Mouse (Mus musculus) left cerebral cortex, postnatal 10 days (tissue): ENCODE measurements around the gene Clec1b. TPM values are rescaled to one million over a fixed set of nuclear protein-coding genes. Genes with fewer than 3 reads are reported as not detected.

Experiments
- total RNA-seq, 2 experiments: library from RNA; stranded (reverse); gene quantifications; 2 replicates each; pipeline ENCODE4 v1.2.3; 2021

The Clec1b gene
- total RNA-seq, 2 experiments from 2014 or later: 0.43 TPM; not detected in 1

Other genes starting within 250 kb of the Clec1b start
- 1 to 10 TPM; 4.9 to 6.3 TPM for gene Clec2d, start 216.7 kb upstream of the Clec1b start, total RNA-seq
- not detected for gene Cd69, start 121.9 kb upstream of the Clec1b start, total RNA-seq
- gene 4922502D21Rik, start 65.5 kb upstream of the Clec1b start, total RNA-seq: not detected
- under 1 TPM in 1 of 2 experiments, not detected in 1; 0.28 TPM for gene Clec12a, start 54.6 kb upstream of the Clec1b start, total RNA-seq
- gene Clec12b, start 11.4 kb upstream of the Clec1b start, total RNA-seq: not detected
- gene Clec9a, start 11.6 kb downstream of the Clec1b start, total RNA-seq: not detected
- 1 to 10 TPM; 1.5 to 2.6 TPM for gene Clec1a, start 54.7 kb downstream of the Clec1b start, total RNA-seq
- gene Olr1, start 109.9 kb downstream of the Clec1b start, total RNA-seq: not detected
- gene Tmem52b, start 115.3 kb downstream of the Clec1b start, total RNA-seq: not detected
- gene Gabarapl1, start 135.9 kb downstream of the Clec1b start, total RNA-seq: 100 to 1,000 TPM; 450 to 458 TPM
- gene Klre1, start 180.6 kb downstream of the Clec1b start, total RNA-seq: not detected
- not detected for gene Klrd1, start 194.5 kb downstream of the Clec1b start, total RNA-seq
- gene Klrk1, start 226.6 kb downstream of the Clec1b start, total RNA-seq: not detected
- not detected for gene Klrc3, start 246.0 kb downstream of the Clec1b start, total RNA-seq